Comparison of ENCODE assay signal across 8 mouse cellular contexts in the genomic region with DNA sequence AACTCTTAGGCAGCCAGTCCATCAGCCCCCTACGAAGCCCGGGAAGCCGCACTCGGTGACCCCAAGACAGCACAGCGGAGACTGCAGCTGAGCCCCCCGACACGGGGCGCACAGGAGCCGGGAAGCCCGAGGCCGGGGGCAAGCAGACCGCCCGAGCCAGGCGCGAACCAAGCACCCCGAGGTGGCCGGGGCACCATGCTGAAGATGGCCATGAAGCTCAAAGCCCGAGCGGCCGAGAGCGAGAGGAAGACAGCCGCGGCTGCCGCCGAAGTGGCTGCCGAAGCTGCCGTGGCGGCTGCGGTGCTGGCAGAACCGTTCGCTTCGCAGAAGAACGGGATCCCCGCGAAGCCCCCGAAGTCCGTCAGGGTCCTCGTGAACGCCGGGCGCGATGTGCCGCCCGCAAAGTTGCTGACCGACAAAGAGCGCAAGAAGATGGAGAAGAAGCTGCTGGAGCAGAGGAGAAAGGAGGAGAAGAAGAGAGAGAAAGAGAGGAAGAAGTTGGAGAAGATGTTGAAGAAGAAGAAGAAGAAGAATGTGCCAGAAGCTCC. TPM values are rescaled to one million over a fixed set of nuclear protein-coding genes. Genes with fewer than 3 reads are reported as not detected.
A peak's percentile ranks its signal among the peaks of the same experiment; 100 is the strongest.
DNase-seq lines count a peak whose midpoint lies in the region; ATAC-seq lines count a peak whose summit lies in the region.

No protein-coding gene starts in this region.

- peak overlapping the region; percentile 60 for H3K4me2 ChIP-seq in kidney, embryonic 16.5 days (replicated peaks; ENCODE audit: low read depth, low read length)
- peak overlapping the region; percentile 74 for H3K4me2 ChIP-seq in forebrain, embryonic 14.5 days (ENCODE audit: low read length)
- peak overlapping the region; percentile 100 for H3K4me2 ChIP-seq in liver, embryonic 12.5 days
- peak overlapping the region; percentile 69 for H3K4me2 ChIP-seq in stomach, embryonic 16.5 days (ENCODE audit: low read depth, low read length)

- no peak for DNase-seq in kidney, postnatal 14 days
- DNase-seq in adrenal gland, postnatal 10 days, result peak; percentile 37
- DNase-seq in forebrain, embryonic 14.5 days (ENCODE audit: low spot score), result no peak
- no peak for DNase-seq in right cerebral cortex, postnatal 10 days (ENCODE audit: low spot score in 2 of 2)

- H3K27me3 ChIP-seq in kidney, embryonic 16.5 days (ENCODE audit: insufficient read depth, low read length), result no peaks in the 10 kb centered on the region
- no peaks in the 10 kb centered on the region for H3K27me3 ChIP-seq in forebrain, embryonic 14.5 days (replicated peaks; ENCODE audit: control insufficient read depth, insufficient read depth, low read length)
- 0 out of 2 replicates have a peak, but pooled peaks cover 7% of the 10 kb centered on the region for H3K27me3 ChIP-seq in liver, embryonic 12.5 days (replicated peaks)
- no peaks in the 10 kb centered on the region for H3K27me3 ChIP-seq in stomach, embryonic 16.5 days (ENCODE audit: control insufficient read depth, insufficient read depth, low read length)

- peaks cover 29% of the 10 kb centered on the region for H3K4me1 ChIP-seq in kidney, embryonic 16.5 days (ENCODE audit: insufficient read depth, low read length)
- H3K4me1 ChIP-seq in forebrain, embryonic 14.5 days (ENCODE audit: control insufficient read depth, insufficient read depth, low read length), result peaks cover 26% of the 10 kb centered on the region
- H3K4me1 ChIP-seq in liver, embryonic 12.5 days, result peaks cover 42% of the 10 kb centered on the region
- H3K4me1 ChIP-seq in stomach, embryonic 16.5 days (ENCODE audit: control insufficient read depth, insufficient read depth, low read length), result peaks cover 11% of the 10 kb centered on the region

- no peaks in the 10 kb centered on the region for H3K36me3 ChIP-seq in kidney, embryonic 16.5 days (ENCODE audit: insufficient read depth, low read length)
- no peaks in the 10 kb centered on the region for H3K36me3 ChIP-seq in forebrain, embryonic 14.5 days (ENCODE audit: control insufficient read depth, insufficient read depth, low read length)
- H3K36me3 ChIP-seq in liver, embryonic 12.5 days, result 0 out of 2 replicates have a peak, but pooled peaks cover 3% of the 10 kb centered on the region
- H3K36me3 ChIP-seq in stomach, embryonic 16.5 days (ENCODE audit: control insufficient read depth, insufficient read depth, low read length), result no peaks in the 10 kb centered on the region

- no peak for ATAC-seq in kidney, embryonic 16.5 days (ENCODE audit: low FRiP score, low TSS enrichment)
- no peak for ATAC-seq in forebrain, embryonic 14.5 days
- ATAC-seq in liver, embryonic 12.5 days, result no peak
- no peak for ATAC-seq in stomach, embryonic 16.5 days (ENCODE audit: insufficient read depth, low FRiP score)
- ATAC-seq in frontal cortex, adult (ENCODE audit: low TSS enrichment), result no peak

- WGBS in kidney, embryonic 16.5 days, result 43% methylated on average over 45 of the region's 46 CpGs
- 45% methylated on average over 46 of the region's 46 CpGs for WGBS in forebrain, embryonic 14.5 days
- WGBS in liver, embryonic 12.5 days (ENCODE audit: insufficient replicate concordance), result 40% methylated on average over 46 of the region's 46 CpGs
- 59% methylated on average over 46 of the region's 46 CpGs for WGBS in stomach, embryonic 16.5 days

- peak overlapping the region; percentile 99 for H3K9ac ChIP-seq in kidney, embryonic 16.5 days (replicated peaks; ENCODE audit: low read length)
- H3K9ac ChIP-seq in forebrain, embryonic 14.5 days (ENCODE audit: low read length), result peak overlapping the region; percentile 100
- peak overlapping the region; percentile 98 for H3K9ac ChIP-seq in liver, embryonic 12.5 days
- peak overlapping the region; percentile 100 for H3K9ac ChIP-seq in stomach, embryonic 16.5 days (ENCODE audit: low read length)

- peaks cover 11% of the 10 kb centered on the region for H3K9me3 ChIP-seq in kidney, embryonic 16.5 days (ENCODE audit: low read length)
- no peaks in the 10 kb centered on the region for H3K9me3 ChIP-seq in forebrain, embryonic 14.5 days (replicated peaks; ENCODE audit: control insufficient read depth, low read length)
- H3K9me3 ChIP-seq in liver, embryonic 12.5 days (replicated peaks), result 0 out of 2 replicates have a peak, but pooled peaks cover 12% of the 10 kb centered on the region
- no peaks in the 10 kb centered on the region for H3K9me3 ChIP-seq in stomach, embryonic 16.5 days (replicated peaks; ENCODE audit: control insufficient read depth, low read length)

- H3K4me3 ChIP-seq in kidney, embryonic 16.5 days (ENCODE audit: low read length), result peak overlapping the region; percentile 99
- H3K4me3 ChIP-seq in forebrain, embryonic 14.5 days (ENCODE audit: low read depth, low read length), result peak overlapping the region; percentile 98
- H3K4me3 ChIP-seq in liver, embryonic 12.5 days, result peak overlapping the region; percentile 97
- H3K4me3 ChIP-seq in stomach, embryonic 16.5 days (replicated peaks; ENCODE audit: low read length), result peak overlapping the region; percentile 84

- peak overlapping the region; percentile 99 for H3K27ac ChIP-seq in kidney, embryonic 16.5 days (ENCODE audit: low read length)
- no peak overlapping the region for H3K27ac ChIP-seq in forebrain, embryonic 14.5 days (ENCODE audit: low read depth, low read length)
- peak overlapping the region; percentile 92 for H3K27ac ChIP-seq in liver, embryonic 12.5 days
- H3K27ac ChIP-seq in stomach, embryonic 16.5 days (ENCODE audit: low read length), result peak overlapping the region; percentile 98

RNA-seq across cellular contexts. Expression of gene Gm20721, which starts 18.1 kb away (rescaled TPM):
- 18.2 and 28.2 TPM in 2 replicates for polyA plus RNA-seq in kidney, embryonic 16.5 days (2015; fragmentation: Nextera tagmentation; extraction: Ambion mirVana)
- 1 to 10 TPM; 6.2 to 6.8 TPM for total RNA-seq in adrenal gland, postnatal 10 days (2021)
- polyA plus RNA-seq in forebrain, embryonic 14.5 days (2014; fragmentation: Nextera tagmentation; extraction: Ambion mirVana), result 5.9 and 6.3 TPM in 2 replicates
- 23.2 and 33.5 TPM in 2 replicates for polyA plus RNA-seq in liver, embryonic 12.5 days (2016; fragmentation: Nextera tagmentation; extraction: Ambion mirVana)
- 34.1 and 63.1 TPM in 2 replicates for polyA plus RNA-seq in stomach, embryonic 16.5 days (2015; fragmentation: Nextera tagmentation; extraction: Ambion mirVana)

RNA-seq across cellular contexts. Expression of gene Gnas, which starts 44.3 kb away (rescaled TPM):
- polyA plus RNA-seq in kidney, embryonic 16.5 days (2015; fragmentation: Nextera tagmentation; extraction: Ambion mirVana), result 743 and 1,325 TPM in 2 replicates
- 1,000 to 10,000 TPM; 5,524 to 6,088 TPM for total RNA-seq in adrenal gland, postnatal 10 days (2021)
- 966 and 1,076 TPM in 2 replicates for polyA plus RNA-seq in forebrain, embryonic 14.5 days (2014; fragmentation: Nextera tagmentation; extraction: Ambion mirVana)
- 565 and 587 TPM in 2 replicates for polyA plus RNA-seq in liver, embryonic 12.5 days (2016; fragmentation: Nextera tagmentation; extraction: Ambion mirVana)
- 581 and 721 TPM in 2 replicates for polyA plus RNA-seq in stomach, embryonic 16.5 days (2015; fragmentation: Nextera tagmentation; extraction: Ambion mirVana)
